Comparison of ENCODE assay signal across 14 mouse cellular contexts in the genomic region with DNA sequence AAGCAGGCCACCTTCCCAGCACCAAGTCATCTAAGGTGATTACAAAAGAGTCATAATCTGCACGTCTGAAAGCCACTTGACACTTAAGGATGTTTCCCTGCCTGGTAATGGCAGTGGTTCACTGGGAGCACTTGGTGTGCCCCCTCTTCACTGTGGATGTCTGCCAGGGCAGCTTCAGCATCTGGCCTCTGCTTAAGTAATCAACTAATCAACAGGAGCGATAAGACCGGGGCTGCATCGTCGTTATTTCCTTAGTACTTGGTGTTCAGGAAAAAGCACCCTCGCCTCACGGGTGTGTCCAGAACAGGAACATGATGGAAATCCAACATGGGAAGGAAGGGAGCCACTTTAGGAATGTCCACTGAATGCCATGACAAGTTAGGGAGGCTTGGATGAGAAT.
DNase-seq lines count a peak whose midpoint lies in the region; ATAC-seq lines count a peak whose summit lies in the region.
"Had no signal": no experiment of that assay in that cellular context is flagged by ENCODE, and none has a peak within 500 bp of the region (broad histone marks: within the 10 kb centered on the region; RNA-seq: fewer than 3 reads in every experiment).

No protein-coding gene starts in this region.

- peak; percentile 99 for DNase-seq in heart, adult 11 months
- peak; percentile 36 for DNase-seq in adrenal gland, postnatal 14 days
- DNase-seq in heart, postnatal 14 days: peak; percentile 51 to 61
- peak; percentile 63 for DNase-seq in lung, postnatal 14 days
- DNase-seq in embryo, embryonic 9.5 days (ENCODE audit: extremely low spot score): no peak
- DNase-seq in frontal cortex, postnatal 25 days (ENCODE audit: low spot score in 2 of 2): no peak
- DNase-seq in cerebellum, adult 9-10 months: no peak
- DNase-seq: B cell, adult 2 months; right cerebral cortex, postnatal 4 days had no signal

- no peak overlapping the region for H3K4me3 ChIP-seq in heart, embryonic 11.5 days (ENCODE audit: low read depth, low read length)
- H3K4me3 ChIP-seq: hindbrain, embryonic 15.5 days; limb, embryonic 12.5 days; midbrain, embryonic 15.5 days had no signal

- H3K27me3 ChIP-seq in heart, embryonic 11.5 days (ENCODE audit: control insufficient read depth, insufficient read depth, low read length): no peaks in the 10 kb centered on the region
- H3K27me3 ChIP-seq: hindbrain, embryonic 15.5 days; limb, embryonic 12.5 days; midbrain, embryonic 15.5 days had no signal

- H3K9me3 ChIP-seq in heart, embryonic 11.5 days (replicated peaks; ENCODE audit: control insufficient read depth, low read length): 0 out of 2 replicates have a peak, but pooled peaks cover 4% of the 10 kb centered on the region
- H3K9me3 ChIP-seq: hindbrain, embryonic 15.5 days; midbrain, embryonic 15.5 days had no signal

- H3K4me1 ChIP-seq in heart, embryonic 11.5 days (ENCODE audit: control insufficient read depth, insufficient read depth, low read length): no peaks in the 10 kb centered on the region
- H3K4me1 ChIP-seq: hindbrain, embryonic 15.5 days; limb, embryonic 12.5 days; midbrain, embryonic 15.5 days had no signal

- no peak overlapping the region for H3K9ac ChIP-seq in heart, embryonic 11.5 days (ENCODE audit: low read depth, low read length)
- H3K9ac ChIP-seq: hindbrain, embryonic 15.5 days; limb, embryonic 12.5 days; lung, embryonic 14.5 days; midbrain, embryonic 15.5 days had no signal

- 37% methylated on average over 7 of the region's 7 CpGs for WGBS in heart, embryonic 11.5 days (ENCODE audit: insufficient replicate concordance)

- no peak overlapping the region for H3K27ac ChIP-seq in heart, embryonic 11.5 days (ENCODE audit: low read depth, low read length)
- H3K27ac ChIP-seq: hindbrain, embryonic 15.5 days; limb, embryonic 12.5 days; midbrain, embryonic 15.5 days had no signal

- intact Hi-C loops in heart, postnatal 14 days (cut with DNase I): loop anchor here (2.0 kb wide), 2 partner anchors 97 to 131 kb away; partner anchors contain the start of gene Plcb4

- no peaks in the 10 kb centered on the region for H3K36me3 ChIP-seq in heart, embryonic 11.5 days (ENCODE audit: control insufficient read depth, insufficient read depth, low read length)
- H3K36me3 ChIP-seq: hindbrain, embryonic 15.5 days; limb, embryonic 12.5 days; midbrain, embryonic 15.5 days had no signal

- no peak for ATAC-seq in heart, embryonic 11.5 days (replicated peaks; ENCODE audit: insufficient number of reproducible peaks, low FRiP score, low TSS enrichment)
- ATAC-seq: midbrain, embryonic 15.5 days had no signal

- H3K4me2 ChIP-seq in heart, embryonic 11.5 days: no peak overlapping the region
- H3K4me2 ChIP-seq: hindbrain, embryonic 15.5 days; limb, embryonic 12.5 days; lung, embryonic 14.5 days; midbrain, embryonic 15.5 days had no signal

Comparison
In these comparisons a context has a peak if more than half of its experiments do, and no peak if none do; other contexts are left out.
1. DNase-seq: peak in heart, adult 11 months (single experiment), adrenal gland, postnatal 14 days (single experiment), heart, postnatal 14 days (2 of 2) and lung, postnatal 14 days (single experiment); none in embryo, embryonic 9.5 days (single experiment), frontal cortex, postnatal 25 days (0 of 2) and cerebellum, adult 9-10 months (single experiment).